Mouse (Mus musculus) megakaryocyte progenitor cell, adult 5-6 weeks (primary cell): ENCODE data around the gene Gimap1. TPM values are rescaled to one million over a fixed set of nuclear protein-coding genes. Genes with fewer than 3 reads are reported as not detected.

Experiments
- ATAC-seq: replicated peaks from 2 replicates; pipeline ENCODE4 v1.8.0; 2016; ENCODE audit warnings: mild to moderate bottlenecking, moderate TSS enrichment, inconsistent platforms; ENCODE audit not compliant: poor library complexity
- total RNA-seq, 2 experiments: library from RNA; stranded (forward) in 1 of 2; stranded (reverse) in 1 of 2; fragments of 157-497, 149-512 nt in 1 of 2; fragments of 200-1000 nt in 1 of 2; gene quantifications; 2 replicates each; pipeline versions ENCODE4 v1.2.3 to v1.2.4; 2015 to 2017

The Gimap1 gene
- total RNA-seq, 2 experiments from 2014 or later = 3.7 to 5.1 TPM

- no peak for ATAC-seq
These were observed 1.2 kb upstream of the Gimap1 start for GRCm38 (mm10) chr6:48737688-48738087.

GRCm38 (mm10) chr6:48739780-48740055 is 864 bp downstream of the Gimap1 start:
- ATAC-seq = no peak

- ATAC-seq = no peak
These were observed 1.8 kb downstream of the Gimap1 start for GRCm38 (mm10) chr6:48740501-48741169.

GRCm38 (mm10) chr6:48741273-48741672 is 2.4 kb downstream of the Gimap1 start:
- ATAC-seq = 0 out of 2 replicates have a peak, but pooled peaks have one; percentile 12

GRCm38 (mm10) chr6:48741711-48742206 is 2.9 kb downstream of the Gimap1 start:
- ATAC-seq = no peak

GRCm38 (mm10) chr6:48742422-48743351 is 3.8 kb downstream of the Gimap1 start:
- ATAC-seq = no peak

- no peak for ATAC-seq
These were observed 6.6 kb downstream of the Gimap1 start for GRCm38 (mm10) chr6:48745490-48745889.

- ATAC-seq = peak; percentile 70
These were observed 7.4 kb downstream of the Gimap1 start, which contains the start of gene Gimap5 for GRCm38 (mm10) chr6:48745959-48746889. Gene Gimap5, plus strand, starts transcription at chr6:48746197.

GRCm38 (mm10) chr6:48747091-48747966 is 8.5 kb downstream of the Gimap1 start:
- peak; percentile 33; the same call in 1 of the 2 replicates for ATAC-seq

GRCm38 (mm10) chr6:48763567-48764270 is 24.9 kb downstream of the Gimap1 start:
- no peak for ATAC-seq

- ATAC-seq = no peak
These were observed 25.6 kb downstream of the Gimap1 start for GRCm38 (mm10) chr6:48764496-48764895.

- no peak for ATAC-seq
These were observed 29.5 kb downstream of the Gimap1 start for GRCm38 (mm10) chr6:48768178-48768869.

GRCm38 (mm10) chr6:48768933-48769332 is 30.1 kb downstream of the Gimap1 start:
- ATAC-seq = no peak

GRCm38 (mm10) chr6:48770696-48771095 is 31.8 kb downstream of the Gimap1 start, which contains the start of gene Gimap3:
Gene Gimap3, minus strand, starts transcription at chr6:48770851.
- ATAC-seq = no peak

- ATAC-seq = peak; percentile 87
These were observed 33.2 kb downstream of the Gimap1 start for GRCm38 (mm10) chr6:48772030-48772429.

GRCm38 (mm10) chr6:48784406-48784805 is 45.6 kb downstream of the Gimap1 start:
- ATAC-seq = no peak

GRCm38 (mm10) chr6:48785189-48785588 is 46.3 kb downstream of the Gimap1 start:
- ATAC-seq = no peak

GRCm38 (mm10) chr6:48785601-48786000 is 46.7 kb downstream of the Gimap1 start:
- no peak for ATAC-seq
